Mouse (Mus musculus) erythroblast, adult 5-6 weeks (primary cell): ENCODE results near the gene Socs5. TPM values are rescaled to one million over a fixed set of nuclear protein-coding genes. Genes with fewer than 3 reads are reported as not detected.

Experiments
- ATAC-seq: replicated peaks from 2 replicates; pipeline ENCODE4 v1.8.0; 2016; ENCODE audit warnings: moderate number of reproducible peaks, mild to moderate bottlenecking, moderate TSS enrichment, inconsistent platforms; ENCODE audit not compliant: poor library complexity, low FRiP score, severe bottlenecking
- total RNA-seq, 2 experiments: library from RNA; stranded (forward) in 1 of 2; stranded (reverse) in 1 of 2; fragments of 150-400 nt in 1 of 2; fragments of 200-764, 138-1000 nt in 1 of 2; gene quantifications; 2 replicates each; pipeline versions ENCODE4 v1.2.3 to v1.2.4; 2015 to 2017; ENCODE audit warnings: low replicate concordance in 2 of 2

The Socs5 gene
- total RNA-seq, 2 experiments from 2014 or later = 0.58 to 1.2 TPM

- no peak for ATAC-seq
Observed at GRCm38 (mm10) chr17:87157739-87158138, 50.3 kb downstream of the Socs5 start.

- no peak for ATAC-seq
Observed at GRCm38 (mm10) chr17:87158597-87158996, 51.1 kb downstream of the Socs5 start.

- ATAC-seq = no peak
Observed at GRCm38 (mm10) chr17:87160270-87160669, 52.8 kb downstream of the Socs5 start.

- no peak for ATAC-seq
Observed at GRCm38 (mm10) chr17:87164312-87164922, 56.9 kb downstream of the Socs5 start.

- ATAC-seq = no peak
Observed at GRCm38 (mm10) chr17:87167407-87167806, 59.9 kb downstream of the Socs5 start.

GRCm38 (mm10) chr17:87169076-87169475 is 61.6 kb downstream of the Socs5 start:
- no peak for ATAC-seq

- ATAC-seq = no peak
Observed at GRCm38 (mm10) chr17:87170364-87170763, 62.9 kb downstream of the Socs5 start.

GRCm38 (mm10) chr17:87172031-87172430 is 64.6 kb downstream of the Socs5 start:
- ATAC-seq = no peak

GRCm38 (mm10) chr17:87173966-87174365 is 66.5 kb downstream of the Socs5 start:
- ATAC-seq = no peak

GRCm38 (mm10) chr17:87174651-87175331 is 67.3 kb downstream of the Socs5 start:
- ATAC-seq = no peak

- ATAC-seq = no peak
Observed at GRCm38 (mm10) chr17:87176066-87177012, 68.9 kb downstream of the Socs5 start.

GRCm38 (mm10) chr17:87178596-87179590 is 71.4 kb downstream of the Socs5 start:
- ATAC-seq = no peak

- no peak for ATAC-seq
Observed at GRCm38 (mm10) chr17:87179939-87180550, 72.6 kb downstream of the Socs5 start.

- no peak for ATAC-seq
Observed at GRCm38 (mm10) chr17:87181683-87182346, 74.3 kb downstream of the Socs5 start.

GRCm38 (mm10) chr17:87185461-87186066 is 78.1 kb downstream of the Socs5 start:
- ATAC-seq = no peak

- no peak for ATAC-seq
Observed at GRCm38 (mm10) chr17:87187005-87187404, 79.5 kb downstream of the Socs5 start.
